Mouse (Mus musculus) hindbrain, embryonic 13.5 days (tissue): ENCODE measurements at regions not wholly inside any gene's neighbourhood (a gene's known extent, or its start where the extent isn't known, plus 50 kb on each side); places are given as distances from the start of the nearest gene placed in this dataset.
A peak's percentile ranks its signal among the peaks of the same experiment; 100 is the strongest.
"Not testable (repeated sequence)": the region's sequence is repeated elsewhere in the genome, so short reads cannot be mapped to it uniquely, and the experiment has no call there.

ENCODE experiments used
- ATAC-seq: fragments of 200-750 bp; cut with Nextera tagmentation; 2 replicates; pipeline ENCODE4 v1.8.0; 2017; ENCODE audit warnings: moderate TSS enrichment; ENCODE audit not compliant: low FRiP score
- H3K27ac ChIP-seq: fragments of 300-500 bp; sonication (generic); 2 replicates; pipeline ENCODE4 v1.5.1; 2015; ENCODE audit warnings: inconsistent platforms, mild to moderate bottlenecking, moderate library complexity
- H3K27me3 ChIP-seq: fragments of 300-500 bp; sonication (generic); 2 replicates; pipeline ENCODE4 v1.6.1; 2015; ENCODE audit warnings: mild to moderate bottlenecking, inconsistent platforms
- H3K36me3 ChIP-seq: fragments of 300-500 bp; sonication (generic); 2 replicates; pipeline ENCODE4 v1.6.1; 2015; ENCODE audit warnings: mild to moderate bottlenecking, inconsistent platforms
- H3K4me1 ChIP-seq: fragments of 300-500 bp; sonication (generic); replicated peaks from 2 replicates; pipeline ENCODE4 v1.6.1; 2015; ENCODE audit warnings: inconsistent platforms
- H3K4me2 ChIP-seq: fragments of 300-500 bp; sonication (generic); 2 replicates; pipeline ENCODE4 v1.6.1; 2015; ENCODE audit warnings: inconsistent platforms, mild to moderate bottlenecking, moderate library complexity
- H3K4me3 ChIP-seq: fragments of 300-500 bp; sonication (generic); 2 replicates; pipeline ENCODE4 v1.5.1; 2015; ENCODE audit warnings: mild to moderate bottlenecking, inconsistent platforms
- H3K9ac ChIP-seq: fragments of 300-500 bp; sonication (generic); 2 replicates; pipeline ENCODE4 v1.6.1; 2015; ENCODE audit warnings: mild to moderate bottlenecking, inconsistent platforms
- H3K9me3 ChIP-seq: fragments of 300-500 bp; sonication (generic); 2 replicates; pipeline ENCODE4 v1.6.1; 2016; ENCODE audit warnings: inconsistent platforms
- WGBS: fragments of 180-500 bp; shearing (Covaris S2); methylation state at CpG from one replicate; pipeline ENCODE4 v1.1.7; 2015; 5-methylcytosine and 5-hydroxymethylcytosine counted together

DNA sequence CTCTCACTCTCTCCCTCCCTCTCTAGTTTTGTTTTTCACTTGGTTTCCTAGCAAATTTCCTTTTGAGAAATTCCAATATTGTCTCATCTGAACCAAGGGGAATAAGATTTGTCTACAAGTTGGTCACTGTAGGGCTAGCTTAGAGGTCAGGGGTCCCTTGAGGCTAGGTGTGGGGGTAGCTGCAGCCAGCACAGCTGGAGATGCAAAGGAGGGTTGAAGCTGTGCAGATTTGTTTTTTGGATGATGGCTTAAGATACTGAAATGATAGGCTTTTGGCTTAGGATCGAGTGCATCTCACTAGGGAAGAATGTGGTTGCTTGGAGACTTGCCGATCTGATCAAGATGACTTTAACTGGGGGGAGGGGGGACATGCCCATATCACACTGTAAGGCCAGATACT, 88.3 kb upstream of the Tmem28 start:
- Histone ChIP-seq H3K27me3 (peaks cover 32% of the 10 kb centered on the region; the same call in 1 of the 2 replicates), H3K4me1 (no peaks in the 10 kb centered on the region), H3K9me3 (no peaks in the 10 kb centered on the region), H3K4me2 (no peak overlapping the region), H3K4me3 (no peak overlapping the region), H3K27ac (no peak overlapping the region), H3K36me3 (no peaks in the 10 kb centered on the region), H3K9ac (no peak overlapping the region)
- 74% methylated on average over 2 of the region's 2 CpGs for WGBS
- no peak for ATAC-seq

DNA sequence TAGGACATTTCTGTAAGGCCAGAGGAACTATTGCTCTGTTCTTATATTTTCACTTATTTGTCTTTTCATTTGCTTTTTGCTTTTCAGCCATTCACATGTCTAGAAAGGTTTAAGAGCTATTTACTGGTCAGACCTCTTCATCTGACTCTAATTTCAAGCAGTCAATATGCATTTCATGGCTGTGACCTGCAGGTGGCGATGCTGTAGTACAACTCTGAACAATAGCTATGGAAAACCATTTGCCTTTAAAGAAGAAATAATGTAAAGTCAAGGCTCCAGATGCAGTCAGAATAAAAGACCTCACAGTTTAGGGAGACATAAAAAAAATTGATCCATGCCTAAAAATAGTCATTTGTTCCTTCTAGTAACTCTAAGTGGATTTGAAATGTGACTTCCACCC, 95.7 kb upstream of the Tmem28 start:
- no peak for ATAC-seq
- Histone ChIP-seq H3K4me1 (no peaks in the 10 kb centered on the region), H3K4me3 (no peak overlapping the region), H3K27ac (no peak overlapping the region), H3K9me3 (no peaks in the 10 kb centered on the region), H3K4me2 (no peak overlapping the region), H3K9ac (no peak overlapping the region), H3K36me3 (no peaks in the 10 kb centered on the region), H3K27me3 (peaks cover 7% of the 10 kb centered on the region; the same call in 1 of the 2 replicates)
- WGBS = 11% methylated on average over 1 of the region's 1 CpGs

DNA sequence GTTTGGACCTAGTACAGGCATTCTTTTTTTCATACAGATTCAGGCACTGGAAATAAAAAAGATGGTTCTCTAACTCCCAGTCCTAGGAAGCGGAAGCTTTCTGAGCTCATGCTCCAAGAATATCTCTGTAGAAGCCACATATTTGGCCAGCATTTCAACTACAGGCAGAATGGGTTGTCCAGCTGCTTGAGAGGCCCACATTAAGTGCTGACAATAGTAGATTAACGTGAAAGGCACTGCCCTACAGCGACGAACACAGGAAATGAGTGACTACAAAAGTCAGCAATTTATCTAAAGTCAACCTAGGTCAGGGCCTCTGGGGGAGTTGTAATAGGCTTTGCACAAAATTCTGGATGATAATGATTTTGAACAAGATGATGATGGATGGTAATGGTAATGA, 125.5 kb upstream of the Tmem28 start:
- Histone ChIP-seq H3K9me3 (no peaks in the 10 kb centered on the region), H3K27me3 (0 out of 2 replicates have a peak, but pooled peaks cover 9% of the 10 kb centered on the region), H3K9ac (no peak overlapping the region), H3K27ac (no peak overlapping the region), H3K4me2 (no peak overlapping the region), H3K4me1 (no peaks in the 10 kb centered on the region), H3K4me3 (no peak overlapping the region), H3K36me3 (no peaks in the 10 kb centered on the region)
- no peak for ATAC-seq
- WGBS = 58% methylated on average over 4 of the region's 4 CpGs

DNA sequence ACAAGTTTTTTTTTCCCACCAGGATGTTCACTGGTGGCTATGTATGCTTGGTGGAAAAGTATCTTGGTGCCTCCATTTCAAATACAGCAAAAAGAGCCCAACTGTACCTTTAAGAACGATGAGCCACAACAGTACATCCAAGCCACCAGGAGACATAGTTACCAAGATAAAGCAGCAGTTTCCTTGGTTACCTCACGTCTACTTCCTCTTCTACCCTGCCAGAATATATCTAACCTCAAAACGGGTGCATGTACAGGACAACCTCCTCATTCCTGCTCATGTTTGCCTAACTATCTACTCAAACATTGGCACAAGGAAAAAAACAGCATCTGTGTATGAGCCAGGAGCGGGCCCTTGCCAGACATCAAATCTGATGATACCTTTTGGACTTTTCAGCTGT, 129.8 kb upstream of the Tmem28 start:
- Histone ChIP-seq H3K4me3 (no peak overlapping the region), H3K4me2 (no peak overlapping the region), H3K27ac (no peak overlapping the region), H3K9me3 (no peaks in the 10 kb centered on the region), H3K27me3 (0 out of 2 replicates have a peak, but pooled peaks cover 9% of the 10 kb centered on the region), H3K36me3 (no peaks in the 10 kb centered on the region), H3K4me1 (no peaks in the 10 kb centered on the region), H3K9ac (no peak overlapping the region)
- 68% methylated on average over 4 of the region's 4 CpGs for WGBS
- ATAC-seq = no peak

- WGBS = 81% methylated on average over 4 of the region's 4 CpGs
- ATAC-seq = no peak
These were observed 131.1 kb upstream of the Tmem28 start for GRCm38 (mm10) chrX:99689761-99690160.

GRCm38 (mm10) chrX:99682491-99682890, 138.3 kb upstream of the Tmem28 start:
- H3K9me3 ChIP-seq, H3K4me2 ChIP-seq, H3K4me1 ChIP-seq, H3K9ac ChIP-seq, H3K27me3 ChIP-seq, H3K27ac ChIP-seq, ATAC-seq, H3K36me3 ChIP-seq, H3K4me3 ChIP-seq: not testable (repeated sequence)

More at GRCm38 (mm10) chrX:99689761-99690160, 131.1 kb upstream of the Tmem28 start:
- Histone ChIP-seq H3K27me3 (0 out of 2 replicates have a peak, but pooled peaks cover 9% of the 10 kb centered on the region), H3K9ac (no peak overlapping the region), H3K36me3 (no peaks in the 10 kb centered on the region), H3K4me2 (no peak overlapping the region), H3K4me1 (no peaks in the 10 kb centered on the region), H3K27ac (no peak overlapping the region), H3K4me3 (no peak overlapping the region), H3K9me3 (no peaks in the 10 kb centered on the region)

- no peak overlapping the region for H3K4me2 ChIP-seq
- H3K27me3 ChIP-seq = peaks cover 25% of the 10 kb centered on the region
- ATAC-seq = no peak
- no peaks in the 10 kb centered on the region for H3K4me1 ChIP-seq
- no peak overlapping the region for H3K4me3 ChIP-seq
- 72% methylated on average over 2 of the region's 2 CpGs for WGBS
- H3K9ac ChIP-seq = no peak overlapping the region
- H3K36me3 ChIP-seq = no peaks in the 10 kb centered on the region
- no peaks in the 10 kb centered on the region for H3K9me3 ChIP-seq
- H3K27ac ChIP-seq = no peak overlapping the region
These were observed 153.2 kb upstream of the Tmem28 start for GRCm38 (mm10) chrX:99667596-99667995.

DNA sequence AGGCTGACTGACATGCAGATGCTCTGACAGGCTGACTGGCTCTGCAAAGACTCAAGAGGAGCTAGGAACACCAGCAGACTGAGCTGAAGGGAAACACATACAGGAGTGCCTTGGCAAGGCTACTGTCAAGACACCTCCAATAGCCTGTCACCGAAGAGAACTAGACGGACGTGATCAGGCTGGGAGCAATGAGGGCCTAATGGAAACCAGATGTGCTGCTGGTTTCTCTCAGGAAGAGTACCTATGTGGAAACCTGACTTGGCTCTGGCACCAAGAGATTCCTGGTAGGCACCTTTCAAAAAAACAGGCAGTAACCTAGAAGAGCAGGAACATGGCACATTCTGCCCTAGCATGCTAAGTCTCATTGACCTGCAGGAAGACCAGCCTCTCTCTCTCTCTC, 158.3 kb upstream of the Tmem28 start:
- Histone ChIP-seq H3K36me3 (no peaks in the 10 kb centered on the region), H3K27ac (no peak overlapping the region), H3K4me3 (no peak overlapping the region), H3K4me2 (no peak overlapping the region), H3K27me3 (peaks cover 51% of the 10 kb centered on the region), H3K4me1 (no peaks in the 10 kb centered on the region), H3K9me3 (no peaks in the 10 kb centered on the region), H3K9ac (no peak overlapping the region)
- 85% methylated on average over 3 of the region's 3 CpGs for WGBS
- ATAC-seq = no peak

DNA sequence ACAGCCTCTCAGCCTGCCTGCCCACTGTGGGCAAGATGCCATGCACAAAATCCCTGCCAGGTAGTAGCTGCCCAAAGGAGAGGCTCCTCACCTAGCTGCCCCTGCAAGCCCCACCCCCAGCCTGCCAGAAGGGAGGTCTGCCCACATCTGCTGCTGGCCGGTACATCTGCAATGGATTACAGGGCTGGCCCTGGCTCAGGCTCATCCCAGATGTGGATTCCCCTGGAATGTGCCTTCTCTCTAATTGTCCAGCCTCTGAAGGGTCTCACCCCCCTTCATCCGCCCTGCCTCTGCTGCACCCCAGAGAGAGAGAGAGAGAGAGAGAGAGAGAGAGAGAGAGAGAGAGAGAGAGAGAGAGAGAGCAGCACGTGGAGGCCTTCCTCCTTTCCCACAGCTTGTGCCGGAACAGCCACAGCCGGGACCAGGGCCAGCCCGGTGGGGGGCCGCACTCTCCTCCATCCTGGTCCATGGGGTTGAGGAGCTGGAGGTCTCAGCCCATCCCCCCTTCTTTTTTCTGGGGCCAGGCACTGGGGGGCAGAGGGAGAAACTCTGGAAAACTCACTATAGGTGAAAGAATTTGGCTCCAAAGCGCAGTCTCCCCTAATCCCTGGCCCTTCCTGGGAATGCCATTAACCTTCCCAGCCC, 161.2 kb upstream of the Tmem28 start:
- ATAC-seq = no peak
- Histone ChIP-seq H3K4me1 (no peaks in the 10 kb centered on the region), H3K4me2 (no peak overlapping the region), H3K36me3 (no peaks in the 10 kb centered on the region), H3K27me3 (peaks cover 58% of the 10 kb centered on the region), H3K27ac (no peak overlapping the region), H3K9me3 (no peaks in the 10 kb centered on the region), H3K9ac (no peak overlapping the region), H3K4me3 (no peak overlapping the region)
- WGBS = 40% methylated on average over 7 of the region's 8 CpGs

GRCm38 (mm10) chrX:99657790-99658451, 162.9 kb upstream of the Tmem28 start:
- H3K27me3 ChIP-seq = peaks cover 60% of the 10 kb centered on the region
- WGBS = 17% methylated on average over 8 of the region's 8 CpGs
- no peak overlapping the region for H3K9ac ChIP-seq

DNA sequence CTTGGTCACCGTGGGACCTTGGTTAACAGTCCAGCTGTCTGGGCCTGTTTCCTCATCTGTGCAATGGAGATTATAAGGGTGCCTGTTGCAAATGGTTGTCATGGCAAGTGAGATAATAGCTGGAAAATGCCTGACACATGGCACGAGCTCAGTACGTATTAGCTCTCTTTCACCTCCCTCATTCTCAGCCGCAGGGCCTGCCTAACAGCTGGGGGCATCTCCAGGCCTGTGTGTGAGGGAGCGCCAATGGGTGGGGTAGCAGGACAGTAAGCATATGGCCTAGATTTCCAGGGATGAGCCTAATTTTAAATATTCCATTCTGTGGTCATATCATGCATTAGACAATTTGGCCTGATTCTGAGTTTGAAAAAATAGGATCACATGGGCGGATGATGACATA, 163.8 kb upstream of the Tmem28 start:
- no peak overlapping the region for H3K4me2 ChIP-seq
- H3K9me3 ChIP-seq = no peaks in the 10 kb centered on the region
- no peaks in the 10 kb centered on the region for H3K4me1 ChIP-seq
- no peak for ATAC-seq
- WGBS = 53% methylated on average over 6 of the region's 6 CpGs
- no peak overlapping the region for H3K9ac ChIP-seq
- H3K27me3 ChIP-seq = peaks cover 58% of the 10 kb centered on the region
- H3K4me3 ChIP-seq = no peak overlapping the region
- no peak overlapping the region for H3K27ac ChIP-seq
- H3K36me3 ChIP-seq = no peaks in the 10 kb centered on the region

More at GRCm38 (mm10) chrX:99657790-99658451, 162.9 kb upstream of the Tmem28 start:
- no peaks in the 10 kb centered on the region for H3K36me3 ChIP-seq
- peak; percentile 78 for ATAC-seq
- no peak overlapping the region for H3K4me2 ChIP-seq
- H3K4me1 ChIP-seq = no peaks in the 10 kb centered on the region
- no peak overlapping the region for H3K27ac ChIP-seq
- H3K9me3 ChIP-seq = no peaks in the 10 kb centered on the region
- H3K4me3 ChIP-seq = no peak overlapping the region

DNA sequence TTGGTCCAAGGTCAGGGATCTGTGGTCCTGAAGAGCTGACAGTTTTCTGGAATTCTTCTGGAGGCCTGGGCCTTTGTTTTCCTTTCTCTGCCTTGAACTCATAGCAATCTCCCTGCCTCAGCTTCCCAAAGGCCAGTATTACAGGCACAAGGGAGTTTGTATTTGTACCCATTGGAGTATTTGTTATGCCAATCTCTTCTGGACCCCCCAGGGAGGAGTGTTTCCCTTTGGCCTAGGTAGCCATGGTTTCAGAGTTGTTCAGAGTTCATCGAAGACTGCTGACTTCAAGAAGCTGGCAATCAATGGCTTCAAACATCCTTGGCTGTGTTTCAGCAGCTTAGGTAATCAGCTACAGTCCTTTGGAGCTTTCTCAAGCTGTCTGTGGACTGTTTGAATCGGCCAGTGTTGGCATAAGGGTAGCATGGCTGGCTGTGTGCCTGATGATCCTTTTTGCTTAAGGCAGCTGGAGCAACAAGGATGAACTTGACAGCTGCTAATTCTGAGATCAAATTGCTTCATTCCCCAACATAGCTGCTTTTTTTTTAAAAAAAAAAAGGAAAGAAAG, 161.2 kb upstream of the Pja1 start:
- Histone ChIP-seq H3K9me3 (no peaks in the 10 kb centered on the region), H3K27me3 (peaks cover 34% of the 10 kb centered on the region), H3K9ac (no peak overlapping the region), H3K4me3 (no peak overlapping the region), H3K4me2 (no peak overlapping the region), H3K36me3 (no peaks in the 10 kb centered on the region), H3K4me1 (no peaks in the 10 kb centered on the region), H3K27ac (no peak overlapping the region)
- WGBS = 61% methylated on average over 2 of the region's 2 CpGs
- no peak for ATAC-seq
